Mouse (Mus musculus) heart, embryonic 10.5 days (tissue): ENCODE measurements around the gene Uso1. TPM values are rescaled to one million over a fixed set of nuclear protein-coding genes. Genes with fewer than 3 reads are reported as not detected.

ENCODE experiments used
- DNase-seq: peaks from one replicate; pipeline ENCODE4 v3.0.0-alpha.2; 2017; ENCODE audit warnings: low spot score
- H3K27ac ChIP-seq: fragments of 300-500 bp; sonication (generic); 2 replicates; pipeline ENCODE4 v1.5.1; 2016; ENCODE audit warnings: mild to moderate bottlenecking
- H3K27me3 ChIP-seq: fragments of 300-500 bp; sonication (generic); 2 replicates; pipeline ENCODE4 v1.6.1; 2016; ENCODE audit warnings: mild to moderate bottlenecking; ENCODE audit not compliant: poor library complexity, insufficient read depth, severe bottlenecking
- H3K36me3 ChIP-seq: fragments of 300-500 bp; sonication (generic); 2 replicates; pipeline ENCODE4 v1.6.1; 2016; ENCODE audit warnings: mild to moderate bottlenecking, moderate library complexity
- H3K4me1 ChIP-seq: fragments of 300-500 bp; sonication (generic); 2 replicates; pipeline ENCODE4 v1.6.1; 2016; ENCODE audit warnings: mild to moderate bottlenecking
- H3K4me3 ChIP-seq: fragments of 300-500 bp; sonication (generic); 2 replicates; pipeline ENCODE4 v1.5.1; 2016; ENCODE audit warnings: mild to moderate bottlenecking, moderate library complexity
- H3K9me3 ChIP-seq: fragments of 300-500 bp; sonication (generic); 2 replicates; pipeline ENCODE4 v1.6.1; 2016; ENCODE audit warnings: mild to moderate bottlenecking, moderate library complexity
- WGBS: fragments of 180-500 bp; shearing (Covaris S2); methylation state at CpG from one replicate; pipeline ENCODE4 v1.1.7; 2016; 5-methylcytosine and 5-hydroxymethylcytosine counted together
- polyA plus RNA-seq: library from polyadenylated mRNA; unstranded; fragments of >200 nt; fragmentation: Nextera tagmentation; extraction: Ambion mirVana; gene quantifications from 2 replicates; pipeline ENCODE4 v1.2.1, GENCODE M21; 2016

Uso1 gene
- polyA plus RNA-seq, result 40.4 and 48.9 TPM in 2 replicates

DNA sequence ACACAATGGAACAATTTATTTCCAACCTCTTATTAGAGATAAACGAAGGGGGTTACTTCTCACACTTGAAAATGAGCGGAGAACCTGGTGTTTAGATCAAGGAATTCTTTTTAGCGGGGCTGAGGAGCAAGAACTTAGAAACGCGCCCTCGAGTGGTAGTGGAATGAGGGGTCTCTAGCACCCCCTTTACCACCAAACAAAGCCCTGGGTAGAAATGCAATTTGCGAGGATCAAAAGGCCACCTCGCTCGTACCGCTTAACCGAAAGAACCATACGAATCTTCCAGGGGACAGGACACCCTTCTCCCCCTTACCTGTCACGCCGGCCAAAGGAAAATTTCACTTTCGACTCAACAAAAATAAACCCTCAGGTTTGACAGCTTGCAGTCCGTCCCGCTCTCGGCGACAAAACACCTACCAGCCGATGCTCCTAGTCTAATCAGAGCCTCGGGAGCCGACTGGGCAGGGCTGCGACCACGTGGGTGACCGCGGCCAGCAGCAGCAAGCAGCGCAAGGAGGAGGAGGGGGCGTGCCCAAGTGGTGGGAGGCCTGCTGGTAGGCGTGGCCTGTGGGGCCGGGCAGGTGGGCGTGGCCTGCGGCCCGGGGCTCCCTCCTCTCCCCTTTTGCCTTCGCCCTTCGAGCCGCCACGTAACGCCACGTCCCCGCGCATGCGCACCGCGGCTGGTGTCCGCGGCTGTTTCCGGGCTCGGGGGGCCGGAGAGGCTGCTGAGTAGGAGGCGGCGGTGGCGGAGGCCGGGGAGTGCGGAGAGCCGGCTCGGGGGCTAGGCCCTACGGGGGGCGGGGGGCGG is at the start of gene Uso1:
Gene Uso1, plus strand, starts transcription at position 700 of the 808 bp plus-strand sequence.
- Histone ChIP-seq H3K4me1 (peaks cover 22% of the 10 kb centered on the region), H3K4me3 (peak within 1 kb of the TSS; percentile 91), H3K36me3 (0 out of 2 replicates have a peak, but pooled peaks cover 5% of the 10 kb centered on the region), H3K27me3 (no peaks in the 10 kb centered on the region), H3K9me3 (no peaks in the 10 kb centered on the region), H3K27ac (peak within 1 kb of the TSS; percentile 93)
- 2% methylated on average over 43 of the region's 59 CpGs for WGBS
- DNase-seq, result peak; percentile 100

DNA sequence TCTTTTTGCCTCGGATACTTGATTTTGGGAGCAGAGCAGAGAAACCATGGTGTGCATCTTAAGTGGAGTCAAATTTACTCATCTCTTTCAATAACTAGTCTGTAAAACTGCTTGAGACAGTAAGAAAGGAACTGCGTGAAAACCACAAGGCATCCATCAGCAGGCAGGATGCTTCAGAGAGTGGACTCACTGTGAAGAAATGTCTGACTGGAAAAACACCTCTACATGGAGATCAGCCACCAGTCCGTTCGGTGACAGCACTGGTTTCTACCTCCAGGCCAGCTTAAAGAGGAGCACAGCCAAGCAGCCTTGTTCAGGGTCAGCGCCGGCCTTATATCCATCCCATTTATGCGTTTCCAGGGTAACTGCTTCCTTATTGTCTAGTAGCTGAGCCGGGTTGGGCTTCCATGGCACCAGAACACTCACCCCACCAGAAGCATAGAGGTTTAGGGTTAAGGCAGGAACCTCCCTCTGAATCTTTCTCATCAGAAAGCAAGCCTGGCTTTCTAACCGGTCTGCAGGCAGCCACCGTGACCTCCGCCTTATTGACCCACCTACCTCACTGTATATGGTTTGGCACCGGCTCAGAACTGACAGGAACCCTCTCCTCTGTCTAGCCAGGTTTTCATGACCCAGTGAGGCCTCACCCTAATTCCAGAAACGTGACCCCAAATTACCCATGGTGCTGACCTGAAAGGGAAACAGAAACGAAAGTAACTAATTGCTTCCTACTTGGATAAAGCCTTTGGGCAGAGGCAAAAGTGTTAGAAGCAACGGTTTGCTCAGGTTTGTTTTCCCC is 44.3 kb upstream of the Uso1 start:
- Histone ChIP-seq H3K27me3 (no peaks in the 10 kb centered on the region), H3K27ac (no peak overlapping the region), H3K4me1 (no peaks in the 10 kb centered on the region), H3K36me3 (no peaks in the 10 kb centered on the region), H3K4me3 (no peak overlapping the region), H3K9me3 (no peaks in the 10 kb centered on the region)
- no peak for DNase-seq
- 76% methylated on average over 15 of the region's 15 CpGs for WGBS

DNA sequence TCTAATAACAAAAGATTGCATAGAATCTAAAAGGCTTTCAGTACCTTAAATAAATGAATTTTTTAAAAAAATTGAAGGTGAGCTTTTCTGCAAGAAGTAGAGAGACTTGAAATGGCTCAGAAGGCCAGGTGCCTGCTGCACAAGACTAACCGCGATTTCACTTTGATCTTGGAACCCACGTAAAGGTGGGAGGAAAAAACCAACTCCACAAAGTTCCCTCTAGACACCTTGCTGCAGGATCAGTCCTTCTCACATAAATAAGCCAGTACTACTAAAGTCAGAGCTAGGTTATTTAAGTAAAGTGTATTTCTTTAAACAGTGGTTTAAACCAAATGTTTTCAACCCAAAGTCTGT is 43.7 kb upstream of the Uso1 start:
- H3K27ac ChIP-seq, result no peak overlapping the region
- no peak overlapping the region for H3K4me3 ChIP-seq
- no peaks in the 10 kb centered on the region for H3K4me1 ChIP-seq
- no peaks in the 10 kb centered on the region for H3K9me3 ChIP-seq
- DNase-seq, result no peak
- H3K36me3 ChIP-seq, result no peaks in the 10 kb centered on the region
- no peaks in the 10 kb centered on the region for H3K27me3 ChIP-seq
- WGBS, result 74% methylated on average over 3 of the region's 3 CpGs

DNA sequence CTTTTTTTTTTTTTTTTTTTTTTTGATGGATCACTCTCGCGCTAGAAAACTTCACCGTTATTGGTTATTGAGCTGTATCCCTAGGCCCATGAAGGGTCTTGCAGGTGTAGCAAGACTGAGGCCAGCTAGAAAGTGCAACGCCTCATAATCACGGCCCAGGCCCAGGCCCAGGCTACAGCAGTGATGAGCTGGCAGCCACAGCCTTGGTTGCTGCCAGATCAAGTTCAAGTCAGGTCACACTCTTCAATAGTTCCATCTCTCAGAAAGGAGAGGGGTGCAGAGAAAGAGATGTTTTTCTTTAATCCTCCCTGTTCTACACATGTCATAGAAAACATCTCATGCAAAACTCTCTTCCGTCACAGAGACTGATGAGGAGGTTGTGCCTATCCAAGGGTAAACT is 41.0 kb upstream of the Uso1 start:
- DNase-seq, result no peak
- no peaks in the 10 kb centered on the region for H3K36me3 ChIP-seq
- no peak overlapping the region for H3K27ac ChIP-seq
- H3K27me3 ChIP-seq, result no peaks in the 10 kb centered on the region
- 90% methylated on average over 6 of the region's 6 CpGs for WGBS
- H3K9me3 ChIP-seq, result no peaks in the 10 kb centered on the region
- no peak overlapping the region for H3K4me3 ChIP-seq
- peaks cover 6% of the 10 kb centered on the region; the same call in 1 of the 2 replicates for H3K4me1 ChIP-seq

DNA sequence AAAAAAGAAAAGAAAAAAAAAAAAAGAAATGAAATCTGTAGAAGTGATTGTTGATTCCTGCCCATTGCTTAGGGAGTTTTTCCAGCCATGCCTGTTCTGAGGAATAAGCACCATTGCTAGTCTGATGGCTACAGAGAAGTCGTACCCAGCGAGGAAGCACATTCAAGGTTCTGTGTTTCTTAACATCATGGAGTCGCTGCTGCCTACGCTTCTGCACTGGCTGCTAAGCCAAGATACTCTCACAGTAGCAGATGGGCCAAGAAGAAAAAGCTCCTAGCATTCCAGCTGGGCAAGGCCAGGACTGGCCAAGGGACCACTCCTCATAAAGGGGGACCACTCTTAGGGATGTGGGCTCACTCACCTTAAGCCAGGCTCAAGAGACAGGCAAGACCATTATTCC is 40.0 kb upstream of the Uso1 start:
- WGBS, result 90% methylated on average over 4 of the region's 4 CpGs
- Histone ChIP-seq H3K4me3 (no peak overlapping the region), H3K27ac (no peak overlapping the region), H3K36me3 (no peaks in the 10 kb centered on the region), H3K4me1 (peaks cover 6% of the 10 kb centered on the region; the same call in 1 of the 2 replicates), H3K9me3 (no peaks in the 10 kb centered on the region), H3K27me3 (no peaks in the 10 kb centered on the region)
- DNase-seq, result no peak

DNA sequence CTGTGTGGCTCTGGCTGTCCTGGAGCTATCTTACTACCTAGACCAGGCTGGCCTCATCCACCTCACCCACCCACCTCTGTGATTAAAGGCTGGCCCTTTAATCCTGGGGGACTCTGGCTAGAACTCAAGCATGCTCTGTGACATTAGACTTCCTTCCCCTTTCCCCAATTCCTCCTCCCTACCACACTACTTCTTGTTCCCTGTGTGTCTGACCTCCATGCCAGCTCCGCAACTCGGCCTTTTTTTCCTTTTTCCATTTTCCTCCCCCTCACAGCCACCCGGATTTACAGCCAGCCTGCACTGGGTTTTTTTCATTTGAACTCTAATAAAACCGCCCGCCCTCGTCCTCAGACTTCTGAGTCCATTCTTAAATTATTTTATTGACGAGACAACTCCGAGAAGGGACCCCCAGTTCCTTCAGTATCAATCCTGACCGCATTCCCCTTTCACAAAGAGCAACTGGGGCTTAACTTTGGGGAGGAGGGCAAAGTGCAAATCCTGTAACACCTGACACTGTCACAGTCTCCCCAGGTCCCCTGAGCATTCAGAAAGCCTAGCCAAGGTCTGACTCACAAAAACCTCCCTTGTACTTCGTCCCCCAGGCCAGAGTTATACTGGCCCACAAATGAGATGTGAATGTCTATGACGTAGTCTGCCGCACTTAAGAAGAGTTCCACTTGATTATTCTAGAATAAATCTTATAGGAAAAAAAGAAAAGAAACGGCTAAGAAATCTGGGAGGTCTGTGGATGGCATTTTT is 39.2 kb upstream of the Uso1 start:
- WGBS, result 60% methylated on average over 13 of the region's 13 CpGs
- Histone ChIP-seq H3K27ac (no peak overlapping the region), H3K36me3 (no peaks in the 10 kb centered on the region), H3K4me3 (no peak overlapping the region), H3K9me3 (no peaks in the 10 kb centered on the region), H3K4me1 (peaks cover 13% of the 10 kb centered on the region), H3K27me3 (no peaks in the 10 kb centered on the region)
- DNase-seq, result no peak

DNA sequence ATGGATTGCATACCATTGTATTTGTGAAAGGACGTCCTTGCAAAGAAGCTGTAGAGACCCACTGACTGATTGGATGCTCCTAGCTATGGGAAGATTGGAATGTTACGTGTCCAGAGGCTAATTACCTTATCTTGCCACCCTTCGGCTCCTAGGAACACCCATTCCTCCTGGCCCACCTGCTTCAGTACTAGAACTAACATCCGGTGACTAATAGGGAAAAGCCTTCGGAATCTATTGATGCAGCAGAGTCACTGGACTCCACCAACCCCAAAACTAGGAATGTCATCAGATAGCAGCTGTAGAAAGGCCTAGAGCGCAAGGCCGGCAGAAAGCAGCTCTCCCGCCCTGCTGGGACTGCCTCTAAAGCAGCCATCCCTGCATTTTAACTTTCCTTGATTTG is 36.1 kb upstream of the Uso1 start:
- no peak for DNase-seq
- Histone ChIP-seq H3K4me3 (no peak overlapping the region), H3K4me1 (peaks cover 24% of the 10 kb centered on the region), H3K27ac (no peak overlapping the region), H3K9me3 (no peaks in the 10 kb centered on the region), H3K36me3 (no peaks in the 10 kb centered on the region), H3K27me3 (no peaks in the 10 kb centered on the region)
- 69% methylated on average over 8 of the region's 8 CpGs for WGBS

DNA sequence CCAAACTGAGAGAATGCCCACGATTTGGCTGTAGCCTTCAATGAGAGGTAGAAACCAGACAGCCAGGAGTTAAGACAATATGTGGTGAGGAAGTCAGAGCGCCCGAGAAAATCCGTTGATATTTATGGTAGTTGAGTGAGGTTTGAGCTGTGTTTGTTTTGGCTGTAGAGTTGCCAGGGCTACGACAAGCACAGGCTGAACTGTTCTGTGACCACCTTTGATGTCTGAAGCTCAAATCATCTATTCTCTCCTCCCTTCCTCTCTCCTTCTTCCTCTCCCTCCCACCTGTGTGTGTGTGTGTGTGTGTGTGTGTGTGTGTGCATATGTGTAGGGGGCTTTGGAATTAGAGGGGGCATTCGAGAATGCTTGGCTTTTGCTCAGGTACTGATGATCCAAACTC is 34.7 kb upstream of the Uso1 start:
- H3K9me3 ChIP-seq, result no peaks in the 10 kb centered on the region
- H3K4me3 ChIP-seq, result no peak overlapping the region
- peaks cover 26% of the 10 kb centered on the region for H3K4me1 ChIP-seq
- H3K27me3 ChIP-seq, result no peaks in the 10 kb centered on the region
- H3K36me3 ChIP-seq, result no peaks in the 10 kb centered on the region
- no peak overlapping the region for H3K27ac ChIP-seq
- 40% methylated on average over 6 of the region's 6 CpGs for WGBS
- DNase-seq, result no peak

DNA sequence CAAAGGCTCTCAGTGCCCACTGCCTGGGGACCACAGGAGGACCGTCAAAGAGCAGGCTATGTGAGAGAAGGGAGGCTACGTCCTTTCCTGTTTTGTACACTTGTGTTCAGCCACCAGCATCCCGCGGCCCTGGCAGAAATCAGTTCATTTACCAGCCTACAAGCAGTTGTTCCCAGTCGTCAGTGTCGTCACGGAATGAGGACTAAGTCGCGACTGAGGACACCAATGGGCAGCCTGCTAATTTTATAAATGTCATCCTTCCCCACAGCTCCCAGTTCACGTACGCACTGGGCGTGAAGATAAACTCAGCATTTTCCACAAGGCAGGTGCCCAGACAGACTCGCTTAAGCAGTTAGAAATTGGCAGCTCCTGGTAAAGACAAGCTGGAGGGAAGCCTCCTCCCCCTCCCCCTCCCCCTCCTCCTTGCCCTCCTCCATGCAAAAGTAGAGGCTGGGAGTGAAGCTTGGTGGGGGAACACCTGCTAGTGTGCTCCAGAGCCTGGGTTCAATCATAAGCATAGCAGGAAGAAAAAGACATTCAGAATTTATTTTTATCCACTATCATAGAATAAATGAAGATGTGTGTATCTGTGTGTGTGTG is 33.8 kb upstream of the Uso1 start:
- Histone ChIP-seq H3K9me3 (no peaks in the 10 kb centered on the region), H3K27ac (0 out of 2 replicates have a peak overlapping the region, but pooled peaks have one; percentile 22), H3K4me3 (no peak overlapping the region), H3K4me1 (peaks cover 26% of the 10 kb centered on the region), H3K27me3 (no peaks in the 10 kb centered on the region), H3K36me3 (no peaks in the 10 kb centered on the region)
- WGBS, result 60% methylated on average over 13 of the region's 13 CpGs
- DNase-seq, result no peak

DNA sequence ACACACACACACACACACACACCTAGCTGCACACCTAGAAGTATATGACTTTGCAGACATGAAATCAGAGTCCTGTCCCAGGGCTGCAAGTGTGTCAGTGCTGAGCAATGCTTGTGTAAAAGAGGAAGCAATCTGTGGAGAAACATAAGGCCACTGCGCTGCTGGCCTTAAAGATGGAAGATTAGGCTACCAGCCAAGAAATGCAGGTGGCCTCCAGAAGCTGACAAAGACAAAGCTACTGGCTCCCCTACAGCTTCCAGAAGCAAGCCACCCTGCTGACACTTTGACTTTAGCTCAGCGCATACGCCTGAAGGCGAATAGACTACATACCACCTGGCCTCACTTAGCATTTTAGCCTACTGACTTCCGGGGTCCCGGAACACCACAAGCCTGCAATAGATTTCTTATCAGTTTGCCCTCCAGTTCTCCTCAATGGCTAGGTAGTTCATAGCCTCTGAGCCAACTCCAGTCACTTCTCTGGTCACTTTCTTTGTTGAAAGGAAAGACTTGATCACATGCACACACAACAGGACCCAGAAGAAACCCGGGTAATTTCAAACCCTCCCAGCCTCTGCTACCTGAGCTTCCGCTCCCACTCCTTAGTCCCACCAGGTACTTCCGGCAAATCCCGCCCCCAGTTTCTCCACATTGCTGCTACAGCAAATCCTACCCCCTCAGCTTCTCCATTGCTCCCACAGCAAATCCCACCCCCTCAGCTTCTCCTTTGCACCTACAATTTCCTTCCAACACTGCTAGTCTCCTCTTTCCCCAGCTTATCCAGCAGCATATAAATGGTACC is 31.2 kb upstream of the Uso1 start:
- WGBS, result 46% methylated on average over 10 of the region's 10 CpGs
- H3K27ac ChIP-seq, result no peak overlapping the region

DNA sequence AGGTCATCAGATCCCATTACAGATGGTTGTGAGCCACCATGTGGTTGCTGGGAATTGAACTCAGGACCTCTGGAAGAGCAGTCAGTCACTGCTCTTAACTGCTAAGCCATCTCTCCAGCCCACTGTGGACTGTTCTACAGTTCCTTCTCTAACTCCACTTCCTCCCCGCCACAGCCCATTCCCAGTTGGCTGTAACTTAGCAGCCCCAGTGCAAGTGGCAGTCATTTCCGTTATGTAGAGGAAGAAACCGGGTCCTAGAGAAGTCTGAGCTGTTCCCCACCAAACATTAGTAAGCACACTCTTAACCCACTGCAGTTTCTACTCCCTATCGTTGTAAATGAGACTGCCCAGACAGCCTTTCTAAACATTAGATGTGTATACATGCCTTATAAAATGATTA is 30.5 kb upstream of the Uso1 start:
- Histone ChIP-seq H3K4me3 (no peak overlapping the region), H3K36me3 (no peaks in the 10 kb centered on the region), H3K27ac (no peak overlapping the region), H3K27me3 (no peaks in the 10 kb centered on the region), H3K9me3 (no peaks in the 10 kb centered on the region), H3K4me1 (peaks cover 22% of the 10 kb centered on the region; the same call in 1 of the 2 replicates)
- 80% methylated on average over 4 of the region's 4 CpGs for WGBS
- DNase-seq, result no peak

More for the DNA sequence above, 31.2 kb upstream of the Uso1 start:
- H3K4me1 ChIP-seq, result peaks cover 22% of the 10 kb centered on the region
- H3K36me3 ChIP-seq, result no peaks in the 10 kb centered on the region
- H3K4me3 ChIP-seq, result no peak overlapping the region
- DNase-seq, result no peak
- no peaks in the 10 kb centered on the region for H3K27me3 ChIP-seq
- H3K9me3 ChIP-seq, result no peaks in the 10 kb centered on the region

DNA sequence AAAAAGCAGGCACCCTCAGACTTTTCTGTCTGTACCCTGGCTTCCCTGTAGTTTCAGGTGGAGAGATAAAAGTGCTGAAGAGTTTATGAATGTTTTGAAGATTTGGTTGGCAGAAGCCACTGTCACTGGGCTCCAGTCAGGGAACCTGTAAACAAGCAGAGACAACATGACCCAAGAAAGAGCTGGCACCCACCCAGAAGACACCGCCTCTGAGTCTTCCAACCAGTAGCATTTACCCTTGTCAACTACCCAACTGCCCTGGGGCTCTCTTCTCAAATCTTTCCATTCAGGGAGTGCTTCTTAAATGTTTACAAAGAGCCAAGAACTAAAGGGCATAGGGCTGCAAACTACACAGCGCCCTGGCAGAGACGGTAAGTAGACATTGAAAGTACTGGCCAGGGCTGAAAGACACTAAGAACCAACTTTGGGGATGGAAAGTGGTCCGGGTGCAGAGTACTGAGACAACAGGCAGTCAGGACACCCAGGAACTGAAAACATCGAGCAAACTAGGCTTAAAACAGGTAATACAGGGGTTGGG is 26.9 kb upstream of the Uso1 start:
- Histone ChIP-seq H3K4me1 (peaks cover 15% of the 10 kb centered on the region; the same call in 1 of the 2 replicates), H3K4me3 (no peak overlapping the region), H3K27me3 (no peaks in the 10 kb centered on the region), H3K27ac (no peak overlapping the region), H3K9me3 (no peaks in the 10 kb centered on the region), H3K36me3 (no peaks in the 10 kb centered on the region)
- DNase-seq, result no peak
- whole genome bisulfite sequencing, result 84% methylated on average over 5 of the region's 5 CpGs
